Mouse (Mus musculus) small intestine, adult 2 months (tissue): ENCODE data around the gene Dbil5. TPM values are rescaled to one million over a fixed set of nuclear protein-coding genes. Genes with fewer than 3 reads are reported as not detected.
A peak's percentile ranks its signal among the peaks of the same experiment; 100 is the strongest.

Experiments used
- H3K27ac ChIP-seq: fragments of 200-500 bp; 2 replicates; pipeline ENCODE4 v1.5.1; 2012; ENCODE audit warnings: low read depth, low read length, control low read depth, inconsistent platforms; ENCODE audit not compliant: insufficient read depth
- H3K27me3 ChIP-seq: fragments of 200-500 bp; 2 replicates; pipeline ENCODE4 v1.6.1; 2012; ENCODE audit warnings: mild to moderate bottlenecking, moderate library complexity, low read length, inconsistent platforms; ENCODE audit not compliant: control insufficient read depth, insufficient read depth
- H3K36me3 ChIP-seq: fragments of 200-500 bp; 2 replicates; pipeline ENCODE4 v1.6.1; 2012; ENCODE audit warnings: mild to moderate bottlenecking, low read length, control low read depth, inconsistent platforms; ENCODE audit not compliant: control insufficient read depth, insufficient read depth
- H3K4me1 ChIP-seq: fragments of 200-500 bp; 2 replicates; pipeline ENCODE4 v1.6.1; 2012; ENCODE audit warnings: low read length, inconsistent platforms, mixed read lengths; ENCODE audit not compliant: control insufficient read depth, insufficient read depth, insufficient read length
- H3K4me3 ChIP-seq: fragments of 200-500 bp; 2 replicates; pipeline ENCODE4 v1.5.1; 2012; ENCODE audit warnings: low read depth, mild to moderate bottlenecking, control low read depth, inconsistent platforms, low read length, moderate library complexity
- CTCF ChIP-seq: fragments of 200-500 bp; IDR thresholded peaks from 2 replicates; pipeline ENCODE4 v1.5.1; 2012; ENCODE audit warnings: low read depth, mild to moderate bottlenecking, control low read depth, inconsistent platforms, low read length, moderate library complexity, mixed read lengths; ENCODE audit not compliant: insufficient replicate concordance, insufficient read length; ENCODE audit errors: extremely low read depth
- POLR2A ChIP-seq: fragments of 200-500 bp; IDR thresholded peaks from 2 replicates; pipeline ENCODE4 v1.6.1; 2012; ENCODE audit warnings: low read depth, mild to moderate bottlenecking, control low read depth, inconsistent platforms, low read length, moderate library complexity
- WGBS: fragments of 180-500 bp; shearing (Covaris S2); methylation state at CpG from one replicate; pipeline ENCODE4 v1.1.7; 2018; 5-methylcytosine and 5-hydroxymethylcytosine counted together
- polyA plus RNA-seq: library from polyadenylated mRNA; depleted of rRNA; stranded (reverse); fragments of >200 nt; gene quantifications from 2 replicates; pipeline ENCODE4 v1.2.3, GENCODE M21; 2012

The Dbil5 gene
- polyA plus RNA-seq, 1 experiment = not detected

GRCm38 (mm10) chr11:76239750-76240149, 22.3 kb downstream of the Dbil5 start:
- no peaks in the 10 kb centered on the region for H3K27me3 ChIP-seq
- TF ChIP-seq POLR2A (no peak), CTCF (no peak)
- H3K27ac ChIP-seq = no peak overlapping the region
- peaks cover 22% of the 10 kb centered on the region for H3K36me3 ChIP-seq
- 91% methylated on average over 2 of the region's 2 CpGs for WGBS
- no peak overlapping the region for H3K4me3 ChIP-seq
- H3K4me1 ChIP-seq = no peaks in the 10 kb centered on the region; the same call in 1 of the 2 replicates

GRCm38 (mm10) chr11:76242901-76243810, 25.7 kb downstream of the Dbil5 start, which contains the start of the genes Mrm3 and Glod4:
TSS of gene Mrm3 (plus strand) at chr11:76243715.
TSS of gene Glod4 (minus strand) at chr11:76243725.
- H3K27me3 ChIP-seq = no peaks in the 10 kb centered on the region
- peaks cover 12% of the 10 kb centered on the region for H3K36me3 ChIP-seq
- TF ChIP-seq CTCF = no peak
- TF ChIP-seq POLR2A = peak; percentile 55
- no peak within 1 kb of the TSS for H3K27ac ChIP-seq
- H3K4me1 ChIP-seq = no peaks in the 10 kb centered on the region; the same call in 1 of the 2 replicates
- H3K4me3 ChIP-seq = peak within 1 kb of the TSS; percentile 97
- under 1% methylated on average over 61 of the region's 61 CpGs for WGBS

- Histone ChIP-seq H3K4me1 (no peaks in the 10 kb centered on the region; the same call in 1 of the 2 replicates), H3K27me3 (no peaks in the 10 kb centered on the region), H3K27ac (no peak overlapping the region), H3K4me3 (peak overlapping the region; percentile 97), H3K36me3 (peaks cover 19% of the 10 kb centered on the region)
- 1% methylated on average over 34 of the region's 34 CpGs for WGBS
- no peak for TF ChIP-seq CTCF
- no peak; the same call in 1 of the 2 replicates for TF ChIP-seq POLR2A
Measured at GRCm38 (mm10) chr11:76243811-76244546, 26.6 kb downstream of the Dbil5 start.

- TF ChIP-seq CTCF (no peak), POLR2A (no peak)
- Histone ChIP-seq H3K4me1 (no peaks in the 10 kb centered on the region; the same call in 1 of the 2 replicates), H3K36me3 (peaks cover 25% of the 10 kb centered on the region), H3K27ac (no peak overlapping the region), H3K4me3 (no peak overlapping the region), H3K27me3 (no peaks in the 10 kb centered on the region)
Measured at GRCm38 (mm10) chr11:76246439-76246838, 29.0 kb downstream of the Dbil5 start.

GRCm38 (mm10) chr11:76247239-76247638, 29.8 kb downstream of the Dbil5 start:
- no peak overlapping the region for H3K27ac ChIP-seq
- no peak for TF ChIP-seq CTCF
- no peak for TF ChIP-seq POLR2A
- WGBS = 39% methylated on average over 2 of the region's 2 CpGs

GRCm38 (mm10) chr11:76252036-76252435, 34.6 kb downstream of the Dbil5 start:
- TF ChIP-seq POLR2A (no peak), CTCF (no peak)
- Histone ChIP-seq H3K4me3 (no peak overlapping the region), H3K27ac (no peak overlapping the region), H3K36me3 (peaks cover 25% of the 10 kb centered on the region), H3K4me1 (no peaks in the 10 kb centered on the region), H3K27me3 (no peaks in the 10 kb centered on the region)
- 50% methylated on average over 3 of the region's 3 CpGs for WGBS

More at GRCm38 (mm10) chr11:76247239-76247638, 29.8 kb downstream of the Dbil5 start:
- H3K27me3 ChIP-seq = no peaks in the 10 kb centered on the region
- H3K4me1 ChIP-seq = no peaks in the 10 kb centered on the region; the same call in 1 of the 2 replicates
- peaks cover 25% of the 10 kb centered on the region for H3K36me3 ChIP-seq
- H3K4me3 ChIP-seq = no peak overlapping the region
